Mouse (Mus musculus): ENCODE data around the gene Ifit1. TPM values are rescaled to one million over a fixed set of nuclear protein-coding genes. Genes with fewer than 3 reads are reported as not detected.

The Ifit1 gene
- polyA plus RNA-seq, 1 experiment from 2014 or later = 9.1 TPM

DNA sequence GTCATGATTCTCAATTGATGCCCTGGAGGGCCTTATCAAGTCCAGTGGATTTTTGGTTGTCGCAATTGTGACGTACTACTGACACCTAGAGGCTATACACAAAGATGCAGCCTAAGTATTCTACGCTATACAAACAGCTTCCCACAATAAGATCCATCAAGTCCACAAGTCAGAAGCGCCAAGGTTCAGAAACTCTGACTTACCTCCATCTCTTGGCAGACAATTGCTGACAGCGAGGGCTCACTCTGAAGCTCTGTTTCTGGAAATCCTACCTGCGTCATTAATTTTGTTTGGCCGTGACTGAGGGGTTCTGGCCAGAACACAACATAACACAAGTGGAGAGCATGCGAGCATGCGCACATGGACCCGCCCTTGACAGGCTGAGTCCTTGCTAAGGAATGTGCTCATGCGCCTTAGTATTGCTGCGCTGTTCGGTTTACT is 21.4 kb downstream of the Ifit1 start:
- Histone ChIP-seq H3K27ac (no peak overlapping the region), H3K36me3 (no peaks in the 10 kb centered on the region), H3K4me3 (replicated peaks) (peak overlapping the region; percentile 30), H3K4me1 (replicated peaks) (no peaks in the 10 kb centered on the region; the same call in 1 of the 2 replicates), H3K27me3 (replicated peaks) (no peaks in the 10 kb centered on the region), H3K9me3 (no peaks in the 10 kb centered on the region), H3K4me2 (replicated peaks) (peak overlapping the region; percentile 67), H3K9ac (no peak overlapping the region)
- 11% methylated on average over 13 of the region's 13 CpGs for whole genome bisulfite sequencing
- peak; percentile 94 for ATAC-seq

DNA sequence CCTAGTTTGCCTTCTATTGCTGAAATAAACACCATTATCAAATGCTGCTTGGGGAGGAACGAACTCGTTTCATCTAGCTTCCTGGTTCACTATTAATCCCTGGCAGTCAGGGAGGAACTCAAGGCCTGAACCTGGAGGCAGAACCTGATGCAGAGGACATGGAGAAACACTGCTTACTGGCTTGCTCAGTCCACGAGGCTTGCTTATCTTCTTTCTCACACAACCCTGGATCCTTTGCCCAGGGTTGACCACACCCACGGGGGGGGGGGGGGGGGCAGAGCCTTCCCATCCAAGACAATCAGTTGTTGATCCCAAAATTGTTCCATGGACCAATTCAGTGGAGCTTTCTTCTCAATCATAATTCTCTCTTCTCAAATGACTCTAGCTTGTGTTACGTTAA is 22.1 kb downstream of the Ifit1 start:
- WGBS = 45% methylated on average over 5 of the region's 5 CpGs
- Histone ChIP-seq H3K36me3 (no peaks in the 10 kb centered on the region), H3K27ac (no peak overlapping the region), H3K4me2 (replicated peaks) (no peak overlapping the region), H3K9me3 (no peaks in the 10 kb centered on the region), H3K9ac (no peak overlapping the region), H3K4me3 (replicated peaks) (no peak overlapping the region), H3K4me1 (replicated peaks) (no peaks in the 10 kb centered on the region; the same call in 1 of the 2 replicates), H3K27me3 (replicated peaks) (no peaks in the 10 kb centered on the region)
- ATAC-seq = no peak

DNA sequence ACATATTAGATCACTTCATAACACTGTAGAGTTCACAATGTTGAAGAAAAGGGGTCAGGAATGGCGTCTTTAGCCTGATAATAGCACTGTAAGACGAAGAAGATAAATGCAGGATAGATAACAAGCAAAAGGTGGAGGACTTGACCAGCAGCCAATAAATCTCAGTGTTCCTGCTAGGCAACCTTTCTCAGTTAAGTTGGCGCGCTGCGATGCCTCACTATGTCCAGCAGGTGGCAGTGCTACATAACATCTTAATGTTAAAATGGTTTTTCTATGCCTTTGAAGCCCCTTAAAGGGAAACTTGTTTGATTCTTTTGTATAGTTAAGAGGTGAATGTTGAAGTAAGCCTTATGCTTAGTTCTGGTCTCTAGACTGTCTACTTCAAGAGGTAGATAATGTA is 25.5 kb downstream of the Ifit1 start:
- Histone ChIP-seq H3K4me2 (replicated peaks) (no peak overlapping the region), H3K4me3 (replicated peaks) (no peak overlapping the region), H3K27ac (no peak overlapping the region), H3K9me3 (no peaks in the 10 kb centered on the region), H3K27me3 (replicated peaks) (no peaks in the 10 kb centered on the region), H3K36me3 (no peaks in the 10 kb centered on the region), H3K4me1 (replicated peaks) (no peaks in the 10 kb centered on the region; the same call in 1 of the 2 replicates), H3K9ac (no peak overlapping the region)
- WGBS = 2% methylated on average over 5 of the region's 5 CpGs
- ATAC-seq = no peak

DNA sequence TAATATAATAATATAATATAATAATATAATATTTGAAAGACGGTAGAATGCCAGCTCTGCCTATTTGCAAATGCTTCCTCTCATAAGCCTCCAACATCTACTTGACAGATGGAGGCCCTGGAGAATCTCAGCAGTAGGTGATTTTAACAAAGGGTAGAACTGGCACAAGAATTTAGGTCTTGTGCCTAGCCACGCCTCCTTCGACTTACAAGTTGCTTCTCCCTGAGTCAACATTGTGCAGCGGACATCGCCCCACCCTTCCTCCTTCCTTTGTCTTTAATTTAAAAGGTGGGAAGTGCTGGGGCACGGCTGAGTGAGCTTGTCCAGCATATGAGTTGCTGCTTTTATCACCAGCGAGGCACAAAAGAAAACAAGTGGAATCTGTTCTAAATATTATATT is 32.8 kb downstream of the Ifit1 start:
- no peak for ATAC-seq
- 47% methylated on average over 7 of the region's 7 CpGs for WGBS
- no peak overlapping the region for H3K9ac ChIP-seq

DNA sequence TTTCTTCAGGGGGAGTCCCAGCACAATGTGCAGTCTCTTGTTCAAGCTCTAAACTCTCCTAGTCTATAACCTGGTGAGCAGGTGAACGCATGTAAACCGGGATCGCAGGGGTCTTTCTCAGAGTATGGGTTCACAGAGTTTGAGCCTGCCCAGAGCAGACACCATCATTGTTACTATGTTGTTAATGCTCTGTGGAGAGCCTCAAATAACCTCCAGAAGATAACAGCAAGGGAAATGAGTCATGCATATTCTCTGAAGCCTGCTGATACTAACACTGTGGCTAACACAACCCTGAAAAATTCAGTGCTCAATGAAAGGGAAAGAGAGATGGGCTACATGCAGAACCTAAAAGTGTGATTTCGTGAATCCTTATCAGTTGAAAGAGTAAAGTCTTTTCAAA is 37.8 kb downstream of the Ifit1 start:
- no peak overlapping the region for H3K9ac ChIP-seq
- H3K36me3 ChIP-seq = no peaks in the 10 kb centered on the region
- no peaks in the 10 kb centered on the region for H3K4me1 ChIP-seq (replicated peaks)
- no peak overlapping the region for H3K27ac ChIP-seq
- no peaks in the 10 kb centered on the region for H3K27me3 ChIP-seq (replicated peaks)
- no peak overlapping the region for H3K4me3 ChIP-seq (replicated peaks)
- H3K9me3 ChIP-seq = no peaks in the 10 kb centered on the region
- 89% methylated on average over 4 of the region's 4 CpGs for WGBS
- ATAC-seq = no peak
- H3K4me2 ChIP-seq (replicated peaks) = no peak overlapping the region

More for the DNA sequence above, 32.8 kb downstream of the Ifit1 start:
- Histone ChIP-seq H3K36me3 (no peaks in the 10 kb centered on the region), H3K27me3 (replicated peaks) (no peaks in the 10 kb centered on the region), H3K9me3 (no peaks in the 10 kb centered on the region), H3K4me1 (replicated peaks) (no peaks in the 10 kb centered on the region), H3K27ac (no peak overlapping the region), H3K4me2 (replicated peaks) (no peak overlapping the region), H3K4me3 (replicated peaks) (no peak overlapping the region)

DNA sequence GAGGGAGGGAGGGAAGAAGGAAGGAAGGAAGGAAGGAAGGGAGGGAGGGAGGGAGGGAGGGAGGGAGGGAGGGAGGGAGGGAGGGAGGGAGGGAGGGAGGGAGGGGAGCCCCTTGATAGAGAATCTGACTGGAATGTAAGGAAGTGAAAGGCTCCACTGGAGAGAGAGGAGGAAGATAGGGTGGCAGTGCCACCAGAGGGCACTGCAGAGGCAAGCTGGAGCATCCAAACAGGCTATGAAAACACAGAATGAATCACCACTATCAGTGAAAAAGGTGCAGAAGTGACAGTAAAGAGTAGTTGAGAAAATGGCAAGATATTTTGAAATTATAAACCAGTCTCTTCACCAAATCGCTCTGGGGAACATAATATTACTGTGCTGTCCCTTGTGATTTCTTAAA is 44.2 kb downstream of the Ifit1 start:
- Histone ChIP-seq H3K4me1 (replicated peaks) (no peaks in the 10 kb centered on the region), H3K4me3 (replicated peaks) (no peak overlapping the region), H3K9me3 (no peaks in the 10 kb centered on the region), H3K4me2 (replicated peaks) (no peak overlapping the region), H3K27ac (no peak overlapping the region), H3K36me3 (no peaks in the 10 kb centered on the region), H3K9ac (no peak overlapping the region), H3K27me3 (replicated peaks) (no peaks in the 10 kb centered on the region)
- WGBS = 63% methylated on average over 1 of the region's 1 CpGs
- ATAC-seq = peak; percentile 68; the same call in 1 of the 2 replicates

DNA sequence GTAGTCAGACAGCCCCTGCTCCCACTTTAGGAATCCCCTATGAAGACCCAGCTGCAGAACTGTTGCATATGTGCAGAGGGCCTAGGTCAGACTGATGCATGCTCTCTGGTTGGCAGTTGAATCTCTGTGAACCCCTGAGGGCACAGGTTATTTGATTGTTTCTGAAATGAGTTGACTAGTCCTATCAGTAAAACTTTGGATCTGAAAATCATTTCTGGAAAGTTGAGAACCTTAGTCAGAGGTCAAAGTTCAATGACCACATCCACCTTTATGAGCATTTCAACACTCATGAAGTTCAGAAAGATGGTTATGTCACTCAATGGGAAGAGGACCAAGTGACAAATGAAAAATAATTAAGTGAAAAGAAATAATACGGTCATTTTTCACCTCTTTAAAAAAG is 44.9 kb downstream of the Ifit1 start:
- Histone ChIP-seq H3K27ac (no peak overlapping the region), H3K27me3 (replicated peaks) (no peaks in the 10 kb centered on the region), H3K36me3 (no peaks in the 10 kb centered on the region), H3K9ac (no peak overlapping the region), H3K9me3 (no peaks in the 10 kb centered on the region), H3K4me1 (replicated peaks) (no peaks in the 10 kb centered on the region), H3K4me3 (replicated peaks) (no peak overlapping the region), H3K4me2 (replicated peaks) (no peak overlapping the region)
- no peak for ATAC-seq
- WGBS = 92% methylated on average over 1 of the region's 1 CpGs

DNA sequence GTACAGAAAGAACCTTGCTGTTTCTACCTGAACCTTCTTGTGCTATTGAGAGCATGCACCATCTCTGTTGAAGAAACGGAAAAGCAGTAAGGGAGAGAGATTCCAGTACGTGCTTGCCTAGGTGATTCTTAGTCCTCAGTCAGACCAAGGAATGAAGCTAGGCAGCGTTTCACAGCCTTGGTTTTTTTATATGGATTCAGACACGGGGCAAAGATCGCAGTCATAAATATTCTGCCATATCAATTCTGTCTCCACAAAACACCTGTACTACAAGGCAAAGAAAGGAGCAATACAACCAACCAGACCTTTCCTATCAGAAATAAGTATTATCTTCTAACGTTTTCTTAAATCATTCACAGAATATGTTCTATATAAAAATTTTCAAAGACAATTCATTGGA is 50.7 kb downstream of the Ifit1 start:
- H3K27me3 ChIP-seq (replicated peaks) = no peaks in the 10 kb centered on the region
- 56% methylated on average over 6 of the region's 6 CpGs for WGBS
- no peak overlapping the region for H3K4me2 ChIP-seq (replicated peaks)
- H3K4me3 ChIP-seq (replicated peaks) = no peak overlapping the region
- H3K9ac ChIP-seq = no peak overlapping the region
- ATAC-seq = peak; percentile 84
- H3K27ac ChIP-seq = no peak overlapping the region
- H3K36me3 ChIP-seq = no peaks in the 10 kb centered on the region
- H3K9me3 ChIP-seq = no peaks in the 10 kb centered on the region
- no peaks in the 10 kb centered on the region for H3K4me1 ChIP-seq (replicated peaks)

DNA sequence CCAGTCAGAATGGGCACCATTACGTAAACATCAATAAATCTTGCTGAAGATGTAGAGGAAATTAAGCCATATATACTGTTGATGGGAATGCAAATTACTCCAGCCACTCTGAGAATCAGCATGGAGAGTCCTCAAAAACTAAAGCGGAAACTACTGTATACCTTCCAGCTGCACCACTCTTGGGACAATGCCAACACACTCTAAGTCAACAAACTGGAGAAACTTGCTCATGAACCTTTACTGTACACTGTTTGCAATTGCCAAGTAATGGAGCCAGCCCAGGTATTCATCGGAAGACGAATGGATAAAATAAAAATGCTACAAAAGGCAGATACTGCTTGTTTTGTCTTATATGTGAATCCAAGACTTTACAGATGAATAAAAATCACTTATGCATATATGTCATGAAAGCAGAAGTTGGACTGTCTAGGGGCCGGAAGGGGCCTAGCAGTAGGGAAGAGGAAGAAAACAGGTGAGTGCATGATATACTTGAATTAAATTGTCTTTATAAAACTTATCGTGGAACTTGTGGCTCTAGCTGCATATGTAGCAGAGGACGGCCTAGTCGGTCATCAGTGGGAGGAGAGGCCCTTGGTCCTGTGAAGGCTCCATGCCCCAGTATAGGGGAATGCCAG is 55.8 kb downstream of the Ifit1 start:
- Histone ChIP-seq H3K9me3 (no peaks in the 10 kb centered on the region), H3K9ac (no peak overlapping the region), H3K4me1 (replicated peaks) (0 out of 2 replicates have a peak, but pooled peaks cover 2% of the 10 kb centered on the region), H3K27ac (no peak overlapping the region), H3K4me2 (replicated peaks) (no peak overlapping the region), H3K4me3 (replicated peaks) (no peak overlapping the region), H3K36me3 (no peaks in the 10 kb centered on the region), H3K27me3 (replicated peaks) (no peaks in the 10 kb centered on the region)
- 0 out of 2 replicates have a peak, but pooled peaks have one; percentile 59 for ATAC-seq
- 83% methylated on average over 8 of the region's 8 CpGs for WGBS

DNA sequence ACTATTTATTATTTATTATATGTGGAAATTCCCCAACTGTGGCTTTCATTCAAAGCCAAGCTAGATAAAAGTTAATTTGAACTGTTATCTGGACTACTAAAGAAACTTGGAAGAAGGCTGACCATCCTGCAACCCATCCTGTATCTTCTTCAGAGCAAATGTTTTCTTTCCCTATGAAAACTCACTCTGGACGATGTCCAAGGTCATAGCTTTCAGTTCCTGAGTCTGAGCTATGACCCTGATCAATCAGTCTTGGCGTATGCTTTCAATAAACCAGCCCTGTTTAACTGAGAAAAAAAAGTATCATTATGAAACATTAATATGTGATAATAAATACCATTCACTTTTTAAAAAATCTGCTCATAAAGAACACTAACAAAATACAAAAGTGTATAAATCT is 56.8 kb downstream of the Ifit1 start:
- H3K27me3 ChIP-seq (replicated peaks) = no peaks in the 10 kb centered on the region
- 0 out of 2 replicates have a peak, but pooled peaks cover 2% of the 10 kb centered on the region for H3K4me1 ChIP-seq (replicated peaks)
- no peak for ATAC-seq

DNA sequence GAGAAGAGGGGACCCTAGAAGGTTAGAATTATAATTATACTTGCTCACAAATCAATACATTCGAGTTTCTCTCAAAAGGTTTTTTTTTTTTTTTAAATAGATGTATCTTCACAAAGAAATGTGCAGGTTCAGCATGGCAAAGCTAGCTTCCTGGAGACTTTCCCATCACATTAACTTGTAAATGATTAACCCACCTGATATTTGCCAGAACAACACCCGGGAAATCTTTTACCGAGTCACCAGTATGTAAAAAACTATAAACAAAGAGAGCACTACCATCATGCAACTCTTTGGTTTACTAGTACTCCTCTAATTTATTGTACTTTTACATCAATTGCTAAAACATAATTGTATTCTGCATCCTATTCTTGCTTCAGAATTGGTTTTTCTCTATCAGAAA is 57.8 kb downstream of the Ifit1 start:
- WGBS = 50% methylated on average over 3 of the region's 3 CpGs
- Histone ChIP-seq H3K27ac (no peak overlapping the region), H3K36me3 (no peaks in the 10 kb centered on the region), H3K4me2 (replicated peaks) (no peak overlapping the region), H3K4me1 (replicated peaks) (0 out of 2 replicates have a peak, but pooled peaks cover 2% of the 10 kb centered on the region), H3K4me3 (replicated peaks) (no peak overlapping the region), H3K9ac (no peak overlapping the region), H3K27me3 (replicated peaks) (no peaks in the 10 kb centered on the region), H3K9me3 (no peaks in the 10 kb centered on the region)
- peak; percentile 75 for ATAC-seq

More for the DNA sequence above, 56.8 kb downstream of the Ifit1 start:
- H3K9ac ChIP-seq = no peak overlapping the region
- no peak overlapping the region for H3K4me2 ChIP-seq (replicated peaks)
- 63% methylated on average over 2 of the region's 2 CpGs for WGBS
- no peak overlapping the region for H3K27ac ChIP-seq
- H3K9me3 ChIP-seq = no peaks in the 10 kb centered on the region
- H3K36me3 ChIP-seq = no peaks in the 10 kb centered on the region
- H3K4me3 ChIP-seq (replicated peaks) = no peak overlapping the region

DNA sequence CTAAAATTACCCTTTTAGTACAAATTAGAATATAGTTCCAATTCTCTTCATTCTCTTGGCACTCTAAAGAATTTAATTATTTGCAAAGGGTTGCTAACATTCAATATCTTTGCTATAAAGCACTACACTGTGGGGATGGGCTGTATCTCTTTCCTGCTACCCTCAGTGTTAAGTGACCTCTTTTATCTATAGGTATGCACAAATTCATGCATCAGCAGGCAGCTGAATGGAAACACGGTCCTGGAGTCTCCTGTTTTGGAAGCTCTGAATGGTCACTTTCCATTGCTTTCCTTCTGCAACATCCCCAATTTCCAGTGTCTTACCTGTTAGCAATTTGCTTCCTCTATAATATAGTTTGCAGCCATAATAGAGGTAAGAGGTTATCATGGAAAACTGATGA is 58.2 kb downstream of the Ifit1 start:
- Histone ChIP-seq H3K4me3 (replicated peaks) (no peak overlapping the region), H3K27ac (no peak overlapping the region), H3K9ac (no peak overlapping the region), H3K4me2 (replicated peaks) (no peak overlapping the region), H3K4me1 (replicated peaks) (0 out of 2 replicates have a peak, but pooled peaks cover 2% of the 10 kb centered on the region), H3K27me3 (replicated peaks) (no peaks in the 10 kb centered on the region), H3K9me3 (no peaks in the 10 kb centered on the region), H3K36me3 (no peaks in the 10 kb centered on the region)
- WGBS = 59% methylated on average over 1 of the region's 1 CpGs
- ATAC-seq = no peak

DNA sequence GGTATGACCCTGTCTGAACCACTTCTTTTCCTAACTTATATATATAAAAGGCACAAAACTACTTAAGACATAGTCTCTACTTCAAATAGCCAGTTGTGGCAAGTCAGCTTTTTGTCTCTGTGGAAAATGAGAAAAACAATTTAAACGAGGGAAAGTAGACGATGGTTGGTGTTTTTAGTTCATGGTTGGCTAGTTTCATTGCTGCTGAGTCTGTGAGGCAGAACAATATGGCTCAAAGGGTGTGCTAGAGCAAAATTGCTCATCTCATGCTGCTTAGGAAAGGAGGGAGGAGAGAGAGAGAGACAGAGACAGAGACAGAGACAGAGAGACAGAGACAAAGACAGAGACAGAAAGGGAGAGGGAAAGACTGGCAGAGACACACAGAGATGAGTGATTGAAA is 58.6 kb downstream of the Ifit1 start:
- no peaks in the 10 kb centered on the region for H3K9me3 ChIP-seq
- H3K27ac ChIP-seq = no peak overlapping the region
- 90% methylated on average over 2 of the region's 2 CpGs for WGBS
- H3K4me2 ChIP-seq (replicated peaks) = no peak overlapping the region
- 0 out of 2 replicates have a peak, but pooled peaks cover 2% of the 10 kb centered on the region for H3K4me1 ChIP-seq (replicated peaks)
- H3K9ac ChIP-seq = no peak overlapping the region
- no peaks in the 10 kb centered on the region for H3K36me3 ChIP-seq
- no peak for ATAC-seq
- H3K4me3 ChIP-seq (replicated peaks) = no peak overlapping the region
- H3K27me3 ChIP-seq (replicated peaks) = no peaks in the 10 kb centered on the region
